Mouse (Mus musculus) spleen, postnatal 4 days (tissue): ENCODE data around the gene Trim17.
A peak's percentile ranks its signal among the peaks of the same experiment; 100 is the strongest.

Experiments used
- DNase-seq, 2 experiments: peaks; one replicate each; pipeline ENCODE4 v3.0.0; 2022; ENCODE audit warnings: low spot score in 2 of 2

Gene Trim17

DNA sequence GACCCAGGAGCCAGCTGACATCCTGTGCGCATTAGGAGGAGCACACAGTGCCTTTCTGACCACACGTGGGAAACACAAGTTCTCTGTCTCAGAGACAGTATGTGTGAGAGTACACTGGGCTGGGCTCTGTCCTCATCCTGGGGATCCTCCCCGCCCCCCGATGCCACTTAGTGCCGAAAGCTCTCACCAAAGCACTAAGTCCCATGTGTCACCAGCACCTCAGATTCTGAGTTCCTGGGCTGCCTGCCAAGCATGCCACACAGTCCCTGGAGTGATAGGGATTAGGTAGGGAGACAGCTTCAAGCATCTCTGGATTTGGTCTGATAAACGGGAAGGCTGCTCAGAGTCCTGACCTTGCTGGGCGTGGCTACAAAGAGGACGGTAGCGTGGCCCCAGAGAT lies 36.3 kb downstream of the Trim17 start:
- DNase-seq, result no peak

GRCm38 (mm10) chr11:58991911-58992310 lies 37.4 kb downstream of the Trim17 start:
- no peak for DNase-seq

- DNase-seq, result no peak
Observed at GRCm38 (mm10) chr11:58993091-58993670, 38.7 kb downstream of the Trim17 start.

DNA sequence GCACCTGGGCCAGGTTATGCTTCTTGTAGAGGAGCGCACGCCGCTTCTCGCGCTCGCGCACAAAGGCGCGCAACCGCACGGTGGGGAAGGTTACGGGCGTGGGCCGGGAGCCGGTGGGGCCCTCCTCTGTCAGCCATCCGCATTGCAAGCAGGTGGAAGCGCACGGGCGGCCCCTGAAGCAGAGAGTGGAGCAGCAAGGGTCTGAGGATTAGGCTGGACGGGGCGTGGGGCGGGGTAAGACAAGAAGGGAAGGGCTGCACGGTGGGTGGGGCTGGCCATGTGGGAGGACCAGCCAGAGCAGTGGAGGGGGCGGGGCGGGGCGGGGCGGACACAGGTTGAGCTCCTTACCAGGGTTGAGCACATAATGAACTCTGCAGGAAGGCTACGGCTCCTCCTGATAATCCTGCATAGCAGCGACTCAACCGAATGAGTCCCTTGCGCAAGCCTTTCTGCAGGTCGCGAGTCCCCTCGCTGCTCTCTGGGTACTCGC lies 39.9 kb downstream of the Trim17 start:
- DNase-seq, result peak; percentile 59 to 80

DNA sequence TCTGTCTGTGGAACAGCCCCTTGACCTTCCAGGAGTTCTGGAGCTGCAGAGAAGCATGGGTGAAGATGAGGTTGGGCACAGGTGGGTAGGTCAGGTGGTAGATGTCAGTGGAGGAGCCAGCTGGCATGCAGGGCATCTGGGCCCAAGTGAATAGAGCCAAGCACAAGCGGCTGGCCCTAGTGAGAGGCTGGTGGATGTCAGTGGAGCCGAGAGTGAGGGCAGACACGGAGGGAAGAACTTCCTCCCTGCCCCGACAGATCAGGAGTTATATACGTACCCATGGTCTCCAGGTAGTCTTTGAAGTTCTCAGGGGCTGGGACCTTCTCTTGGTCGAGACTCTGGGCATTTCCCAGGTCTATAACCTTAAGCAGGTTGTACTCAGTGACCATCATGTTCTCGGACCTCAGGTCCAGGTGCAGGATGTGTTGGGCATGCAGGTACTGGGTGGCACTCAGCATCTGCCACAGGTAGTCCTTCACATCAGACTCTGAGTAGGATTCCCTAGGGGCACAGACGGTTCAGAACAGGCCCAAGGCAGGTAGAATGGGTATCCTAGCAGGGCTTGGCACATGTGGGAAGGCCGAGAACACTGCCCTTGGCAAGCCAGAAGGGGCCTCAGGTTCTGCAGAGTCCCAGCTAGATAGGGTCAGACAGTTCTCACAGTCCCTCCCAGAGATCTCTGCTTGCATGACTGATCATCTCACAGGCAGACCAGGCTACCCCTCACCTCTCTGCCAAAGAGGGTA lies 40.7 kb downstream of the Trim17 start:
- DNase-seq, result no peak

- DNase-seq, result no peak
Observed at GRCm38 (mm10) chr11:58995807-58996370, 41.4 kb downstream of the Trim17 start.

DNA sequence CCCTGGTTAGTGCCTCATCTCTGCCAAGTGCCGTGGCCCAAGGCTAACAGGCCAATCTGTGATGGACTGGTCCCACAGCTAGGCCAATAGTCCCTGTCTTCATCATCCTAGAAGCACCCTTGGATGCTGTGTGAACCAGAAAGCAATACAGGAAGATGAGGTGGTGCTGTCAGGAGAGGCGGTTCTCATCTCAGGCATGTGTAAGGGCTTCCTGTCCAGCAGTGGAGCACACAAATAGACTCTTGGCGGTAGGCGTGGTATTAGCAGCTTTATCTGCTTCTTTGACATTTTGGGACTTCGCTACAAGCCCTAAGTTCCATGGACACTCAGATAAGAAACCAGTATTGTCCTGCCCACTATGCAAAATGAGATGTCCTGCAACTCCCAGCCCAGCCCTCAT lies 43.1 kb downstream of the Trim17 start:
- no peak for DNase-seq

DNA sequence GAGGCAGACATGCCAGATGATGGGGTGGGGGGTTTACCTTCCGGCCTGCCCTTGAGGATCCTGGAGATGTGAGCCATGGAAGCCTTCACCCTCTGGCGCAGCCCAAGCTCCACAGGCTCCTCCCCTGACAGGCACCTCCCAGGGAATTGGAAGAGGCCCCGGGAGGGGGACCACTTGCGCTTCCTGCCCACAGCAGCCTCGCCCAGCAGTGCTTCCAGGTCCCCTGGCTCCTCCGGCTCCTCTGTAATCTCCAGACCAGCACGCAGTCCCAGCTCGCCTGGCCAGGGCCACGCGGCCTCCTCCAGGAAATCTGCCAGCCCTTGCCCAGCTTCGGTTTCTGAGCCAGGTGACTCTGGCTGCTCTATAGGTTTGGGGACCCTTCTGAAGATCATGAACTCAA lies 44.7 kb downstream of the Trim17 start:
- DNase-seq, result no peak

- no peak for DNase-seq
Observed at GRCm38 (mm10) chr11:58999830-59000229, 45.3 kb downstream of the Trim17 start.

- DNase-seq, result no peak
Observed at GRCm38 (mm10) chr11:59000635-59001034, 46.1 kb downstream of the Trim17 start.

DNA sequence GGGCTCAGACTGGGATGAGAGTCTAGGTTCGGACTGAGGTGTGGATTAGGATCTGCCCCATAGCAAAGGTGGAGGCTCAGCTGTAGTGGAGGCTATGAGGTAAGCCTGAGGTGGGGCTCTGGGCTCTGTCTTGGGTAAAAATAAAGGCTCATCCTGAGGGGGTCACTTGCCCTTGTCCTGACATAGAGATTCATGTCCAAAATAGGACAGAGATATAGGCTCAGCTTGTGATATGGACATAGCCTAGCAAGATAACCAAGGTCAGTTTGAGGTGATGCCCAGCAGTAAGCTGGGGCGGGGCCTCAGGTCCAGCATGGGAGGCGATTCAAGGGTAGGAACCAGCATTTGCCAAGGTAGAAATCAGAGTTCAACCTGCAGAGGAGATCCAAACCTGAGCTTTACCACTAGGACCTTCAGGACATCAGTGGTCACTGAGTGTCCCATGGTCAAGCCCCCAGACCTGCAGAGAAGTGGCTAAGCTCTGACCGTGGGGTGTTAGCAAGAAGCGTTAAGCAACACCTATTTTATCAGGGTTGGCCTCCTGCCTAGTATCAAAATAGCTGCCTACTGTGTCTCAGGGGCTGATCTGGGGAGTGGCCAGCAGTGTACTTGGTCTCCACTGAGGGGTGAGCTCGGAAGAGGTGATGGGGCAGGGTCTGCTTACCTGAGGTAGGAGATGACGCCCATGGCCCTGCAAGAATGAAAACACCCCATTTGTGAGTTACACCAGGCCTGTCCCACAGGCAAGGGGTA lies 48.0 kb downstream of the Trim17 start:
- no peak for DNase-seq

GRCm38 (mm10) chr11:59015052-59015451 lies 60.6 kb downstream of the Trim17 start:
- DNase-seq, result peak in 1 of 2 experiments; percentile 33
